Mouse (Mus musculus) kidney, postnatal 36 days (tissue): ENCODE results near the gene Kcnj9.

Experiments used
- DNase-seq, 2 experiments: peaks; one replicate each; pipeline ENCODE4 v3.0.0; 2021 to 2022; ENCODE audit warnings: mixed read lengths in 2 of 2

The Kcnj9 gene

DNA sequence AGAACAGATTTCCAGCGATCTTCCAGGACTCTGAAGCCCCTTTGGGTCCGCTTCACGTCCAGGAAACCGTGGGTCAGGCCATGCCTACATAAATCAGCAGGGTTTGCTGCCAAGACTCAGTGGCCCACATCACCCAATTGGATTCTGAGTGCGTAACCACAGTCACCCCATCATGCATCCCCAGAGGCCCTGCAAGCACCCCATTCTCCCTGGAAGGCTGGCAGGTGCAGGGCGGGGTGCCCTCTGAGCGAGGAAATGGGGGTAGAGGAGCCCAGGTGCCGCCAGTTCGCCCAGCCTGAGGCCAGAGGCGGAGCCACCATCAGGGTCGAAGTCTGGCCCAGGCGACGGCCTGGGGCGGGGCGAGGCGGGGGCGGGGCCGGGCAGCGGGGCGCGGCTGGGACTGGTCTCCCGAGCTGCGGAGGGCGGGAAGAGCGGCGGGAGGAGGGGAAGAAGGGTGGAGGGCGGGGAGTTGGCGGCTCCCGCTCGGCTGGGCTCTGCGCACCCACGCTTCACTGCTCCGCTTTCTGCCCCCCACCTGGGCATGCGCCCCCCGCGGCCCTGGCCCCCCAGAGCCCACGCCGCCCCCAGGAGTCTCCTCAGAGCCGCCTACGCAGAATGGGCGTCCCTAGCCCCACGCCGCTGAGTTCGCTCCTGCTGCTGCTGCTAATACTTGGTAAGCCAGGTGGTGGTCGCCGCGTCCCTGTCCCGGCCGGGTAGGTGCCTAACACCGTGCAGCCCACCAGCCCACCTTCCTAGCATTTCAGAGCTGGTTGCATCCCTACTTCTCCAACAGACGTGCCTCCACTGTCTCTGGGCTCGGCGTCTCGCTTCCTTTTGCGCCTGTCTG, 17.0 kb downstream of the Kcnj9 start:
- DNase-seq: peak; percentile 93 to 96

DNA sequence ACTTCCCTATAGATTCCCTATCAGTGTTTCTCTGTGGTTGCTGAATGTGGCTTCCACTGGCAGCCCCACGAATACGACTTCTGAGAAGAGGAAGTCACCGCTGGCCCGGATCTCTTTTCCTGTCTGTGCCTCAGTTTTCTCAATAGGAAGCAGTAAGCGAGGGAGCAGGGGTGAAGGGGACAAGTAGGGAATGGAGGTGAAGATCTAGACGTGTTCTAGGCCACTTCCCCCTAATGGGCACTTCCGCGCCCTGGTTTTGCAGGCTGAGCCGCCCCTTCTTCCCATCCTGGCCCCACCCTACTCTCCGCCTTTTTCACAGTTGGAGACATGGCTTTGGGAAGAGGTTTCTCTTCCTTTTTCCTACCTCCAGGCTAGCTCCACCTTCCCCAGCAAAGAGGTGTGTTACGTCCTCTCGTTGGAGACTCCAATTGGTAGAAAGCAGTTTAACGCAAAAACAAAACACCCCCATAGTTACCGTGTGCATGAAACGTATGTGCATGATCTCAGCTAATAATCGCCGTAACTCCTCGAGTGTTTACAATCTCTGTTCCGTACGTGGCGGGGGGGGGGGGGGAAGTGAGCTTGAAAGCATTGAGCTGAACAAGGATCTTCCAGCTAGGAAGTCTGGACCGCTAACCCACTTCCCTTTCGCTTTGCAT, 17.7 kb downstream of the Kcnj9 start:
- peak; percentile 82 to 86 for DNase-seq

DNA sequence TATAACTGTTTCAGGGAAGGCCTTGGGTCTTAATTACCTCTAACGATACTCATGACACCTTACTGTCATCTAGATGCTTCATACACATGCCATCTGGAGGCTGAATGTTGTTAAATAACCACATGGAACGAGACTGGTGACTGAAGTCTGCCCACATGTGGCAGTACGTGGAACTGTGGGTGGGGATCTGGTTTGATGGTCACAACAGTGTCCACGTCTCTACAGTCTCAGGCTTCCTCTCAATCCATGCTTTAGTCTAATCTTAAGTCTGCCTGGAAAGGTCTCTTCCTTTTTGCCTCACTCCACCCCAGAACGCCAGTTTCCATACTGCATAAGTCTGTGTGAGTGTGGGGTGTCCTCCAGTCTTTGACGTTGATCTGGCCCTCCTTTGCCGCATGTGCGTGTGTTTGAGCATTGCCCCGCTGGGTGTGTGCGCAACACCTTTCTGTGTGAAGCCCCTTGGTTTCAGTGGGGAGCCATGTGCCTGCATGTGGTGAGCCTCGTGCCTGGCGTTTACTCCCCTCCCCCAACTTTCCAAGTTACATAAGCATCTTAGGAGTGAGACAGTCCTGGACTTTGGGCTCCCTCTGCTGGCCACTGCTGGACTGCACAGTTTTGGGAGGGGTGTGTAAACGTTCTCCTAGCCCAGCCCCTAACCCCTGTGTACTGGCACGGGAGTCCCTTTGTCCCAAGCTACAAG, 19.3 kb downstream of the Kcnj9 start:
- DNase-seq: peak; percentile 95

DNA sequence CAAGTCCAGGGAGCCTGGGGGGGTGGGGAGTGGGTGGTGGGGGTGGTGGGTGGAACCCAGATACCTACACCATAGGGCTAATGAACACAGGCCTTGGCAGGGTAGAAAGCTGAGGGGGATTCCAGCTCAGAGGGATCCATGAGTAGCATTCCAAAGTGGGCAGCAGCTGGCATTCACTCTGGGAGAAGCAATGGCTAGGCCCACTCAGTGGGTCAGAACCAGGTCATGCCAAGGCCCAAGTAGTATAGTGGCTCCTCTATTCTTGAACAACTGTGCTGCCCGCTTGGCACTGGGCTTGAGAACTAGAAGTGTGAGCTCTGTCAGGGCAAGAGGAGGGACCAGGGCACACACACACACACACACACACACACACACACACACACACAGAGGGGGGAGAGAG, 20.7 kb downstream of the Kcnj9 start:
- no peak for DNase-seq

DNA sequence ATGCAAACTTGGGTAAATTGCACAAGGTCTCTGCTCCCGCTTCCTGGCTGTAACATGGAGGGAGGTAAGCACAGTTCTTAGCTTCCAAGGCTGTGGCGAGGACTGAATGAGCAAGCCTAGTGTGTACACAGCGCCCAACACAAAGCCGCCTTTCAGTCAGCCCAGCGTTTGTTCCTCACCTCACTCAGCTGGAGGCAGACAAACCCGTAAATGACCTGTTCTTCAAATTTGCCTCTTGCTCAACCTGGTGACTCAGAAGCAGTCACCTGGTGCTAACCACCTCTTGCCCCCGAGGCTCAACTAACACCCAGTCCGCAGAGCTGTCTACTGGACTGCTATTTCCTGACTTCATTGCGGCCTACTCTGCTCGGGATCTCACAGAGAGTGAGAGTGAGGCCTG, 21.2 kb downstream of the Kcnj9 start:
- no peak for DNase-seq

DNA sequence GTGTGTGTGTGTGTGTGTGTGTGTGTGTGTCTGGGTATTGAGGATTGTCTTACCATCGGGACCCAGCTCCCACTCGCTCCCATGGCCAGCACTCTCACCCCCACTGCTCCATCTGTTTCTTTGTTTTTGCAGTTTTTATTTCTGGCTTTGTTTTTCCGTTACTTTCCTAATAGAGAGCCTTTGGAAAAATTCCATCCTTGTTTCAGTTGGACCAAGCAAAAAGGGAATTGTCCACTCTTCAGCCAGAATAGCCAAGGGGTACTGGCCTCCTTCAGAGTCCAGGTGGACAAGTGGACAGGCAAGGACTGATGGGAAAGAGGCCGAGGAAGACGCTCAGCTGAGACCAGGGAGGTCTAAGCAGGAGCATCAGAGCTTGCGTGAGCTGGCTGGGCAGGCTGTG, 22.2 kb downstream of the Kcnj9 start:
- DNase-seq: no peak

DNA sequence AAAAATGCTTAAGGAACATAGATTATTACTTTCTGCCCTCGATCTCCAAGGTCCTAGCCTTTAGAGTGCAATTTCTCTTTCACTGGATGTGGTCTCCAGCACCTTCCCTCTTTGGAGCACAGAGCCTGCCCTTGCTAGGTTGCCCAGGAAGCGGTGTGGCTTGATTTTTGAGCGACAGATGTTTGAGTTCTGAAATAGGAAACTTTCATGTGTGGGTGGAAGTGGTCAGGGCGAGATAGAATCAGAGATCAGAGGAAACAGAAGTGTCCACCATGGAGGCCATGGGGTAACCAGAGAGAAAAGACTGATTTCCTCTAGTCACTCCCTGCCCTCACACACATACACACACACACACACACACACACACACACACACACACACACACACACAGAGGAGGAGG, 22.9 kb downstream of the Kcnj9 start:
- DNase-seq: no peak

DNA sequence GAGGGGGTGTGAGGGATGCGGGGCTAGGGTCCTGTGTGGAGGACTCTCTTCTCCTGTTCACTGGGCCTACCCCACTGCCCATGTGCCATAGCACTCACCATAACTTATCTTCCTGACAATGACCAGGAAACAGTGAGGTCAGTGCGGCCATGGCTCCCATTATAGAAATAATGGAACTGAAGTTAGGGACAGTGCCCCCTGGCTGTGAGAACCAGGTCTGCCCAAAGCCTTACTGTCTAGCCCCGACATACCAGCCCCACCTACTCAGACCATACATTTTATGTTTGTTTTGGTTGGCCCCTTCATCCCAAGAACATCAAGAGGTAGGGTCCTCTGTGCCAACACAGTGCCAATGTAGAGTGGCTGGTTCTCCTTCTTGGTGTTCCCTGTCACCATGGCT, 23.5 kb downstream of the Kcnj9 start:
- DNase-seq: peak in 1 of 2 experiments; percentile 39

DNA sequence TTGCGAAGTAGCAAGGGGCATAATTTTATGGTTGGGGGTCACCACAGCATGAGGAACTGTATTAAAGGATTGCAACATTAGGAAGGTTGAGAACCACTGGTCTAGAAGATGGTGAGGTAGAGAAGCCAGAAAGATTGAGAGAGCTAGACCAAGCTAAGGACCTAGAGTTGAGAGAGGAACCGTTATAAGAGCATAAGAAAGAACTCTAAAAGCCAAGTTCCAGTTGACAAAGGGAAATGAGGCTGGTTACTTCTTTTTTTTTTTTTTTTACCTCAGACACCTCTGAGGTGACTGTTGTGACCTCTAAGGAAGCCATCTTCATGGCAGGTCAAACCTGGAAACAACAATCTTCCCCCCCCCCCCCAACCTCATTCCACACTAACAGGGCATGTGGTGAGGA, 24.0 kb downstream of the Kcnj9 start:
- DNase-seq: no peak

DNA sequence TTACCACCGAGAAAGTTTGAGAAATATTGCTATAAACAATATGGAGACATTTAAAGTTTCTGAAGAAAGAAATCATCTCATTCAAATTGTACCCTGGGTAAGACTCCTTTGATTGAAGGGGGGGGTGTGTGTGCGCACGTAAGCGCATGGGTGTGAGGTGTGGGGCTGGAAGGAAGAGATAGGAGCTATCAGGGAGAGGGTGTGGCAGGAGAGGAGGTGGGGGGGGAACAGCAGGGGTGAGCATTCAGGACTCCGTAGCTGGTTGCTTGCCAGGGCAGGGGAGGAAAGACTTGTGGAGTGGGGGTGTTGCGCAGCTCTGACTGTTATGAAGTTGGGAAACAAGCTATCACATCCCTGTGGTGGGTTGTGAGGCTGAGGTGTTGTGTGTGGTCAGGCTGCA, 24.7 kb downstream of the Kcnj9 start:
- DNase-seq: no peak

DNA sequence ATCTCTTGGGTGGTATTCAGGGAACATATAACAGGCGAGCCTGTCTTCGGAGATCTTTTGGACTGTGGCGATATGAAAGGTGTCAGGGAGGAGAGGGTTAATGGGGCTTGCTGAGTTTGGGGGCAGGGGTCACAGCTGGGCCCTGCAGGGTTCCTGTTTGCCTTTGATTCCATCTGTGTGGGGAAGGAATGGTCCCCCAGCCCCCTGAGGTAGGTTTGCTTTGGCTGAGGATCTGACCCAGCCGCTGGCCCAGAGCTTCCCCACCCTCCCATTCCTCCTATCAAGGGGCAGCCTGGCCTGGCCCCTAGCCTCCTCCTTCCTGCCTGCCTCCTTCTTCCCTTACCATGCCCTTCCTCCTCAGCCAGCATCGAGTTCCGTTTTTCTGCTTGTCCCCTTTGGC, 26.3 kb downstream of the Kcnj9 start:
- no peak for DNase-seq

DNA sequence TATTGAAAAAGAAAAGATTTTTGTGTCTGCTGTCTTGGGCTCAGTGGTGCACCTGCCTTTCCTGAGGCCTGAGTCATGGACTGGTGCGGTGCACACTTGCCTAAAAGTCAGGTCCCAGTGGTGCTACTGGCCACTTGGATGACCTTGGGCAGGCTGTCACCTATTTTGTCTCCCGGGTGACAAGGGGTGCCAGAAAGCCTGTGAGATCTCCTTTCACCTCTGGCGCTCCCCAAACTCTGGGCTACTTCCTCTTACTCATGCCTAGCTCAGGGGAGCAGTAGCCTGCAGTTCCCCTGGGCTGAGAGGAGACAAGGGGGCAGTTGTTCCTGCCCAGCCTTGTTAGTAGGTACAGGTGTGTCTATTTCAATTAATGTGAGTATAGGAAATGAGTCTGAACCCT, 26.8 kb downstream of the Kcnj9 start:
- DNase-seq: no peak

DNA sequence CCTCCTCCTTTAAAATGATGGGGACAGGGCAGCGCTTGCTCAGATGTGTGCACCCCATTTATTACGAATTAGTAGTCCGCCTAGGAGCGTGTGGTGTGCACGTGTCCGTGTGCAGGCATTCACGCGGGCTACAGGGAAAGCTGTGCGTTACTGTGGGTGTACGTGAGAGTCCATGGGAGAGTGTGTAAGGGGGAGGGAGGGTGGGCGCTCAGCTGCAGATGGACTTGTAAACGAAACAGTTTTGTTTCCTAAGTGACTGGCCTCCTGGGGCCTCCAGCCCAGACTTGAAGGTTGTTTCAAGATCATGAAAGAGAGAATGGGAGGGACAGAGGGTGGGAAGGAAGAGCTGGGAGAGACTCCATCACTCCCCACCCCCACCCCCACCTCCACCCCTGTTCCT, 27.9 kb downstream of the Kcnj9 start:
- DNase-seq: no peak

DNA sequence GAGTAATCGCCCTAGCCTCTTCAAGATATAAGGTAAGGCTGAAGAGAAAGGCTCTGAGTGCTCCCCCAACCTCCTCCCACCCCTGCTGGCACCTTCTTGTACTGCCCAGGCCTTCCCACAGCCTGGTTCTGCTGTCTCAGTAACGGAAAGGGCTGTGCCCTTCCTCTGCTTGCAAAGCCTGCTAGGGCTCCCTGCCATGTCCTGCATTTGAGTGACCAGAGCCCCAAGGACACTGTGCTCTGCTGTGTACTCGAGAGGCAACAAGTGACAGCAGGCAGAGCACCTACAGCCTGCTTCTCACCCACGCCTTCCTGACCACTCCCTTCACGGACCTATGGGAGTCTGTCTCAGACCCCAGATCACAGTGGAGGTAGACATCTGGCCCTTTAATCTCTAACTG, 28.9 kb downstream of the Kcnj9 start:
- peak; percentile 31 to 37 for DNase-seq

DNA sequence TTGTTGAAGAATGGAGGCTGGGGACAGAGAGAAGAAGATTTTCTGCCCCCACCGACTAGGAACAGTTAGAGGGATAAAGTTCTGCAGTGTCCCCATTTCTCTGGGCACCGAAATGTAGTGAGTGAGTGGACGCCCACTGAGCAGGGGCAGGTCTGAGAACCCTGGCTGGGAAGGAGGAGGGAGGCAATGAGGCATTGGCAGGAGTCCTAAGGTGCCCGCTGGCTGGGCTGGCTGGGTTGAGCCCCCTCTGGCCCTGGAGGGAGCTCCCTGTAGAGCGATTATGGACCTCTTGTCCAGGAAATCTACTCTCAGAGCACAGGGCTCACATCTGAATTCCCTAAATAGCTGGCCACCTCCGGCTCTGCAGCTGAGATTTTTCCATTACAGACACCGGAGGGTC, 29.6 kb downstream of the Kcnj9 start:
- no peak for DNase-seq

DNA sequence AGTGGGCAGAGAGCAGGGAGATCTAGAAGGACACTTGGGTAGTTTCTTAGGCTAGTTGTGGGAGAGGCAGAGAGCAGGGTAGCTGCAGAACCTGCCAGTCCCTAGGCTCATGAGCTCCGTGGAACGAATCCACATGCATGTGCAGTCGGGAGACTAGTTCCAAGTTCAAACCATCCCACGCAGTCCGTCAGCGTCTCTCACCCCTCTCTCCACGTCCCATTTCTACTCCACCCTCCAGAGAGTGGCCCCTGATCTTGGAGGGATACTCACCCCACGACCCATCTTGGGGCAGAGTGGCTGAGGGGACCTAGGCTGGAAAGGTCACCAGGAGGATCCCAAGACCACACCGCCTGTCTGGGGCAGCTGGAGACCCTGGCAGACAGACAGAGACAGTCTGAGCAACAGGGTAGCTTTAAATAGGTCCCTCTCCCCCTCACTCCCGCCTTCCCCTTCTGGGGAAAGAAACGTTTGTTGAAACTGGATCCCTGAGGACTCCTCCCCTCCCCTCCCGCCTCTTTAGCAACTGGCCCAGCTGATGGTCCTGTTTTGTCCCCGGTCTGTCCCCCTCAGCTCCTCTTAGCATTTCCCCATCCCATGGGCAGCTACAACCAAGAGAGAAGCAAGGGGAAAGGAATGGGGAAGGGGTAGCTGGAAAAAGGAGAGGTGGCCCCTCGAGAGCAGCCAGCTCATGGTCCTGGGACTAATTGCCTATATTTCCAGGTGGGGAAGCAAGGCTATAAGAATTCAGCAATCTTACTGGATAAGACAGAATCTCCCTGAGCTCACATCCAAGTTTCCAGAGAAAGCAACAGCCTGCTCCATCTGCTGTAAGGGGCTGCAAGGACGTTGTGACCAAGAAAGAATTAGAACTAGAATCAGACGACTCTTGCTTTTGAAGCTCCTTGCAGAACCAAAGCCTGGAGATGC, 31.2 kb downstream of the Kcnj9 start, which contains the start of gene Atp1a2:
Gene Atp1a2 (minus strand): TSS at position 454 of the 927 bp plus-strand sequence.
- DNase-seq: no peak

DNA sequence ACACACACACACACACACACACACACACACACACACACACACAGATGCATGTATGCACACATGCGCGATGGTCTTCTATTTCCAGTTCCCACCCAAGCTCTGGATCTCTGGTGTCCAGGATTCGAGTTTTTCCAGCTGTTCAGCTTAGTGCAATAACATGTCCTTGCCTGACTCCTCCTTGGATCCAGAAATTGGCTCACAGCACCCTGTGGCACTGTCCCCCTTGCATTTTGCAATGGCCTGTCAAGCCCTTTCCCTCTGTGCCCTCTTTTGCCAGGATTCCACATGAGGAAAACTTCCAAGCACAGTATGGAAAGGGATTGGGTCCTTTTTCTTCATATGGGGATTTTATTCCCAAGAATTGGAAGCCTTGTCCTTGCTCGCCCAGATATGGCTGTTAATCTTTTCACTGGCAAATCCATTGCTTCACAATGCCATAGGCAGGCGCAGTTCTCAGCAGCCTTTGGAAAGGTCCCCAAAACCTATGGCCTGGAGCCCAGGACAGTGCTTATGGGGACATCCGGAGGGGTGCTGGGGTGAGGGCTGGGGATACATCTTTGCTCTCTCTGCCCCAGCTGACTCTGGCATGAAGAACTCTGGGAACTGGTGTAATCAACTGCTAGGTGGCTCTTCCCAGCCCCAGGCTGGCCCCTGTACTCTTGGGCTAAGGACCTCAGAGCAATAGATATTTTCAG, 32.2 kb downstream of the Kcnj9 start:
- DNase-seq: no peak

DNA sequence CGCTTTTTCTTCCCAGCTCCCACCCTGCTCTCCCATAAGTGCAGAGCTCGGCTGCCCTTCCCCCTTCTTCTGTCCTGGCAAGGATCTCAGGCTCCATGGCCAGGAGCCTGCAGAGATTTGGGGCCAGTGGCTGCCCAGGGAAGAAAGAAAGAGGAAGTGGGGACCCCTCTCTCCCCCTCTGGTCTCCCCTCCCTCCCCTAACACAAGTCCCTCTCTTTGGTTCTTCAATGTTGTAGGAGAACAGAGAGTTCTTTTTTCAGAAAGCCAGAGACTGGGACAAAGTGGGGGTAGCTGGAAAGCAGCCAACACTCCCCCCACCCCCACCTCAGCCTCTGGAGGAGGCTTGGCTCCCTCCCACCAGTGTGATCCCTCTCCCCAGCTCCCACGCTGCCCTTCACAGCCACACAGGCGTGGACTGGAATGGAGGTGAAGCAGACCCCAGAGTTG, 33.3 kb downstream of the Kcnj9 start:
- no peak for DNase-seq

DNA sequence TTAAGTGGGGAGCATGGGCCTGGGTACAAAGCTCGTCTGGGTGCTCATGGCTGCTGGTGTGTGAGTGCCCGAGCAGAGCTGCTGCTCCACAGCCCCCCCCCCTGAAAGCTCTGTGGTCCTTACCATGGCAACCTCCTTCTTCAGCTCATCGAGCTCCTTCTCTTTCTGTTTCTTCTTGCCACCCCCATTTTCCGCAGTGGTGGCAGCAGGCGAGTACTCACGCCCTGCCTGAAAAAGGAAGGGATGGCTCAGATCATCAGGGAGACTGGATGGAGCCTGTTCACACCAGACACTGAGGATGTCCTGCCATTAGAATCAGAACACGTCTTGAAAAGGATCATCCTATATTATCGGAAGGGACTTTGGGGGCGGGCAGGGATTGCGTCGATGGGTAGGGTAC, 35.7 kb downstream of the Kcnj9 start:
- no peak for DNase-seq

DNA sequence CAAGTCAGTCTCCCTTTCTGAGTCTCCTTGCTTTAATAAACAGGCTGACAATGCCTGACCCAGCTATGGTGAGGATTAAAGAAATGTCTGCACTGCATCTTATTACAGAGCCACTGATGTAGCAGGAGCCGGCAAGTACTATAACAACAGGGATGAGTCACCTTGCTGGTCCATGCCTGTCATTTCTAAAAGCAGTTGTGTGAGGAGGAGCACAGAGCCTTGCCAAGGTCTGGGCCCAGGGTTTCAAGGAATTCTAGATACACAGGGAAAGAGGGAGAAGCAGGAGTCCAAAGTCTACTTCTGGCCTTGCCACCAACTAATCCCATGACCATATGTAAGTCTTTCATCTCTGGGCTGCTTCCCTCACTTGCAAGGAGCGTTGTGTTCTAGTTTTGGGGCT, 36.2 kb downstream of the Kcnj9 start:
- DNase-seq: no peak

DNA sequence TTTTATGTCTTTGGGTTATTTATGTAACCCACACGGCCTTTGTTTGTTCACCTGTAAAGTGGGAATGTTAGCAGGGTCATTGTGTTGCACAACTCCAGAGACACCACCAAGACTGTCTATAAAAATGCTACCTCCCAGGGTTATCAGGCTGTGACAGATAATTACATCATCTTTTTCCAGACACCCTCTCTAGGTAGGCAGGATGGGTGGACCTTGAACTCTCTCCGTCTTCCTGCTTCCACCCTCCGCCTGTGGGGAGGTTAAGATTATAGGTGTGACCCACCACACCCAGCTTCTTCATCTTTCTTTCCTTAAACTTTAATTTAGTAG, 39.5 kb downstream of the Kcnj9 start:
- DNase-seq: no peak
